Mouse (Mus musculus): ENCODE results near the gene Adam15. TPM values are rescaled to one million over a fixed set of nuclear protein-coding genes. Genes with fewer than 3 reads are reported as not detected.

Adam15 gene
- total RNA-seq, 2 experiments from 2014 or later: 52.7 to 68.7 TPM

Other genes with a start within 250 kb of the Adam15 start
- not detected for gene Gm43738, start 248.9 kb downstream of the Adam15 start, total RNA-seq (2021)
- 10 to 100 TPM; 20.7 to 22.3 TPM for gene Fdps, start 248.0 kb downstream of the Adam15 start, total RNA-seq (2021)
- not detected for gene Pklr, start 213.9 kb downstream of the Adam15 start, total RNA-seq (2021)
- gene Hcn3, start 189.8 kb downstream of the Adam15 start, total RNA-seq (2021): under 1 TPM; 0.16 to 0.61 TPM
- gene Clk2, start 185.2 kb downstream of the Adam15 start, total RNA-seq (2021): 10 to 100 TPM; 18.1 to 18.7 TPM
- 10 to 100 TPM; 48.9 to 50.2 TPM for gene Scamp3, start 172.5 kb downstream of the Adam15 start, total RNA-seq (2021)
- 1 to 10 TPM; 5.2 to 5.7 TPM for gene Fam189b, start 166.9 kb downstream of the Adam15 start, total RNA-seq (2021)
- 10 to 100 TPM; 18.2 to 20.9 TPM for gene Gba, start 147.1 kb downstream of the Adam15 start, total RNA-seq (2021)
- 1 to 10 TPM; 6.1 to 7.2 TPM for gene Thbs3, start 134.8 kb downstream of the Adam15 start, total RNA-seq (2021)
- gene Mtx1, start 122.9 kb downstream of the Adam15 start, total RNA-seq (2021): 10 to 100 TPM; 62.3 to 62.6 TPM
- gene Muc1, start 120.9 kb downstream of the Adam15 start, total RNA-seq (2021): under 1 TPM; 0.22 to 0.39 TPM
- 10 to 100 TPM; 73.5 to 87.6 TPM for gene Krtcap2, start 104.0 kb downstream of the Adam15 start, total RNA-seq (2021)
- under 1 TPM; 0.47 to 0.59 TPM for gene Trim46, start 103.7 kb downstream of the Adam15 start, total RNA-seq (2021)
- 10 to 100 TPM; 51.7 to 53.9 TPM for gene Dpm3, start 90.6 kb downstream of the Adam15 start, total RNA-seq (2021)
- gene Slc50a1, start 79.4 kb downstream of the Adam15 start, total RNA-seq (2021): 10 to 100 TPM; 21.0 TPM
- 10 to 100 TPM; 29.4 to 33.5 TPM for gene Efna1, start 68.9 kb downstream of the Adam15 start, total RNA-seq (2021)
- gene Efna3, start 27.0 kb downstream of the Adam15 start, total RNA-seq (2021): under 1 TPM in 1 of 2 experiments, not detected in 1; 0.31 TPM
- gene Efna4, start 12.0 kb downstream of the Adam15 start, total RNA-seq (2021): under 1 TPM; 0.31 to 0.47 TPM
- gene Dcst2, start 12.0 kb upstream of the Adam15 start, total RNA-seq (2021): not detected
- gene Dcst1, start 15.3 kb upstream of the Adam15 start, total RNA-seq (2021): not detected
- 10 to 100 TPM; 20.6 to 25.1 TPM for gene Zbtb7b, start 44.8 kb upstream of the Adam15 start, total RNA-seq (2021)
- under 1 TPM; 0.23 to 0.59 TPM for gene Lenep, start 52.8 kb upstream of the Adam15 start, total RNA-seq (2021)
- gene Flad1, start 61.9 kb upstream of the Adam15 start, total RNA-seq (2021): 10 to 100 TPM; 57.5 to 60.8 TPM
- 1 to 10 TPM; 4.1 to 4.7 TPM for gene Cks1b, start 68.4 kb upstream of the Adam15 start, total RNA-seq (2021)
- 10 to 100 TPM; 35.7 to 35.8 TPM for gene Shc1, start 68.4 kb upstream of the Adam15 start, total RNA-seq (2021)
- gene Pygo2, start 80.2 kb upstream of the Adam15 start, total RNA-seq (2021): 10 to 100 TPM; 13.5 to 18.0 TPM
- 10 to 100 TPM; 49.2 to 56.9 TPM for gene Pbxip1, start 86.7 kb upstream of the Adam15 start, total RNA-seq (2021)
- 1 to 10 TPM; 7.4 to 8.4 TPM for gene Pmvk, start 104.5 kb upstream of the Adam15 start, total RNA-seq (2021)
- gene Kcnn3, start 170.2 kb upstream of the Adam15 start, total RNA-seq (2021): 1 to 10 TPM; 2.3 to 2.8 TPM